Mouse (Mus musculus): ENCODE measurements around the gene 5430427O19Rik.

GRCm38 (mm10) chrX:85871371-85872056 is 1.4 kb downstream of the 5430427O19Rik start:
- TF ChIP-seq HCFC1 (IDR thresholded peaks at IDR 0.05; ENCODE audit: borderline replicate concordance, insufficient read depth, low read length) (no peak), ZC3H11A (IDR thresholded peaks at IDR 0.05; ENCODE audit: borderline replicate concordance, low read depth, low read length) (no peak), CHD2 (IDR thresholded peaks at IDR 0.05; ENCODE audit: low read depth, low read length) (no peak), ZNF384 (IDR thresholded peaks at IDR 0.05; ENCODE audit: low read depth, low read length) (no peak), MAFK (IDR thresholded peaks at IDR 0.05; ENCODE audit: insufficient read depth, low read depth, low read length) (no peak)
